Mouse (Mus musculus) heart, adult 18-20 months (tissue): ENCODE data around the gene Wdr95. TPM values are rescaled to one million over a fixed set of nuclear protein-coding genes. Genes with fewer than 3 reads are reported as not detected.
A peak's percentile ranks its signal among the peaks of the same experiment; 100 is the strongest.

Experiments used
- DNase-seq, 2 experiments: peaks; one replicate each; pipeline ENCODE4 v3.0.0; 2021 to 2022; ENCODE audit warnings: mixed read lengths in 1 of 2
- long read RNA-seq, 2 experiments: library from polyadenylated mRNA; stranded (forward); transcript quantifications; one replicate each; pipeline ENCODE4 v2.0.0; 2021
- total RNA-seq, 2 experiments: library from RNA; stranded (reverse); gene quantifications; 2 replicates each; pipeline ENCODE4 v1.2.3; 2021

Gene Wdr95
- total RNA-seq: not detected
- long read RNA-seq, experiment 1: 0 reads
- long read RNA-seq, experiment 2, partial matches to known transcripts: 1 of 1 reads
- long read RNA-seq, experiment 2, other reads (novel, unspliced or antisense): 0 of 1 reads

DNA sequence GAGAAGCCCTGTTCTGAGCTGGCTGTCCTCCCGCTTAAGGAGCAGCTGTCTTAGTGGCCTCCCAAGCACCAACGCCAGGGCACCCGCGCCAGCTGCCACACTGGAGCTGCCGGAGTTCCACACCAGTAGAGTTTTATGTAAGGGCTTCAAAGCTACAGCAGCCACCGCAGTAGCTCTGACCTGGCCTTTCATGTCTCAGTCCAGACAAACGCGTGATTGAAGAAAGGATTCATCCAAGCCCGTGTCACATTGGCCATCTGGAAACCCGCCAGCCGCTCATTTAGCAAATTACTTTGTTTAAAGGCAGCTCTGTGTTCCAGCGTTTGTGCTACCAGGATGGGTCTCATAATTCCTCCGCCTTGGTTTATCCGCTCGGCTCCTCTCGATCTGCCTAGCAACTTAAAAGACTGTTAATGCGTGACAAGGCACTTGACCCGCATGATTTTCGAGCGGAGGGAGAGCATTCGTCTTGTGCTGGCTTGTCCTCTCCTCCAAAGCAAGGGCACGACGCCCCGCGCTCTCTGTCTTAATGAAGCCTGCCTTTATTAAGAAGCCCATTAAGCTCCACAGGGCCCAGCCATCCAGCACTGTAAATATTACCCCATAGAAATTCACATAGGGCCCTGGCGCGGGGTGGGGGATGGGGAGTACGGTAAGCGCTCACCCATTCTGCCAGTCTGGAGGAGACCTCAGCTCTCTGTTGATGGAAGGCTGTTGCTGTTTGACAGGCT is at the start of gene Wdr95:
Gene Wdr95, plus strand, starts transcription at position 681 of the 731 bp plus-strand sequence.
- DNase-seq: peak in 1 of 2 experiments; percentile 17

DNA sequence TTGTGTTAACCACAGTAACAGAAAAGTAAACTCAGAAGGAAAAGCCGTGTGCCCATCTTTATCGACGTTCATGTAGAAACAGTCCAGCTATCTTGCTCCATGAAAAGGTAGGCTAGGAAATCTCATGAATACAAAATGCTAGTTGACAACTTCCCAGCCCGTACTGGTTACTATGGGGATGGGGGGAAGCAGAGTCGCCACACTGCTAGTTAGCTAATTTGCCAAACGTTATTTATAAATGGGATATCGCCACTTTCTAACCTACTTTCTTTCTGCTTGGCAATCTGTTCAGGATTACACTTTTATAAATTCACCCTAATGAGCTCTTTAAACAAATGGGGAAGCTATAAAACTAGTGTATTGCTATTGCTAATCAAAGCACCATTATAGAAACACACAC is 46.6 kb upstream of the Wdr95 start:
- no peak for DNase-seq

DNA sequence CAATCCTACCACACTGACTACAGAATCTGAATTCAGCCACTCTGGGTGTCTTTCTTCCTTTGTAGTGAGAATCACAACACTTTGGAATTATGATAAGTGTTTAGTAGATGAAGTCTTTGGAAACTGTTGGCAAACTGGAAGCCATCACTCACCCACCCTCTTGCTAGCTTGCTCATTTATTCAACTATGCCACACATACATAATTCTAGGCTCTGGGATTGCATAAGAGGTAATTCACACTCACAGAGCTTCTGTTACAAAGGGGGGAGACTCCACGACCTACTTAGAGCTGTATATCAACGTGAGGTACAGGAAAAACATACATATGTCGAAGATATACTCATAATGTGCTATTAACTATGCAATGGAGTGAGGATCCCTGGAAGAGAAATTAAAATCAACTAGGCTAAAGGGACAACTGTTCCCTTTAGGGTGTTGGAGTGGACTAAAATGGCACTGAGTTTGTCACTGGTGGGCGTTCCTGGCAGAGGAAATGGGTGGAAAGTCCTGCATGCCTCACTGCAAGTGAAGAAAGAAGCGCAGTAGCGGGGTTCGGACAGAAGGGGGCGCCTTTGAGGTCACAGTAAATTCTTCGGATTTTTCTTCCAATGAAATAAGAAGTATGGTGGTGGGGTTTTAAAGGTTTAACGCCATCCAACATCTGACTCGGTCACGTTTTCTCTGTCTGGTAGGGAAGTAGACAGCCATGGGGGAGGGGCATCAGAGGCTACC is 45.0 kb upstream of the Wdr95 start:
- DNase-seq: peak in 1 of 2 experiments; percentile 31

DNA sequence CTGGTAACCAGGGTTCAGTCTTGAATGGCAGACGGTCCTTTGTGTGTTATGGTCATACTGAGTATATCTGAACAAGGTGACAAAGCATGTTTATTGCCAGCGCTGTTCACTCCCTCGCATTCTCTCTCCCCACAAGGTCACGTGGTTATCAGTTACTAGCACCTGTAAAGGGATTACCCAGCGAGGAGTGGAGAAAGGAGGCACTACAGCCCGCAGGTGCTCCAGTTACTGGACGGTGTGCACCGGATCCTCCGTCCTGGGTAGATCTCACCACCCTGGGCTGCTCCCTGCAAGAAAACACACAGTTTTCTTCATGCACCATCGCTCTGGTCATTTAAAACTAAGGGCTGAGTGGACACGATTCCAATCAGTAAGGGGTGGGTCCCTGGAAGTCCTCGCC is 44.2 kb upstream of the Wdr95 start:
- no peak for DNase-seq

DNA sequence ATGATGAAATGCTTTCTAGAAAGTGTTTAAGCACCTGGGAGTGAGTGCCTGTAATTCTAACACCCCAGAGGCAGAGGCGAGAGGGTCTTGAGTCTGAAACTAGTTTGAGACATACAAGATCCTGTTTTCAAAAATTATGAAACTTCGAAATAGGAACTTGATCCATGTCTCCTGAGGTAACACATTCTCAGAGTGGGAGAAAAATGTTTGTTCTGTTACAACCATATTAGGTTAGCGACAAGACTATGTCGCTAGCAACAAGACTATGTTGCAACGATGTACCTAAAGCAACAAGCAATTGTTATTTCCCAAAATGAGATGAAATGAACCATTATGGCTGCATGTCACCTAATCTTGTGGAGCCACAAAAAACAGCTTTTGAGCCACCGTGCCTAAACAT is 43.0 kb upstream of the Wdr95 start:
- no peak for DNase-seq

DNA sequence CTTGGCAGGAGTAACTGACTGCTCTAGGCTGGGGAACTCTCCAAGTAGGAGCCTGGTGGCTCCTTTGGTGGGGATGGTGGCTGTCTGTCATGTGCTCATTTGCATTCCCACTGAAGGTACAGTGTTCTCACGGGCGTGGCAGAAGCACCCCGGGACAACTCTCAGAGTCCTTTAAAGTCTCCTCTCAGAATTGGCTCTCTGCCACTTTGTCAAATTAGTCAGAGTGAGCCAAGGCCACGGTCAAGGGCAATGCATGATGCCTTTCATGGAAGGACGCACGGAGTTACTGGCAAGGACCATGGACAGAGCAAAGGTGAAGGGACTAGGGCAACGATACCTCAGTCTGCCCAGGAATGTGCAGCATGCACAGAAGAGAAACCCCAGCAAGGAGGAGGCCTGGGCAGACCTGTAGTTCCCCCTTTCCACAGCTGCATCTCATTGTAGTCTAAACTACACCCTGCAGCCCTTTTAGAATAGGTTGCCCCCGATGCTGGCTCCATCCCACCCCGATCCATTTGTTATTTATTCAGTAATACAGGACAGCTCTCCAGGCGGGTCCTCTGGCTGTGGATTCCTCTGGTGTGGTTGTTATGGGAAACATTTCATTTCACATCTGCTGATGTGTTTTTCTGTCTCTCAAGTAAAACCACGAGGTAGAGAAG is 40.0 kb upstream of the Wdr95 start:
- no peak for DNase-seq

DNA sequence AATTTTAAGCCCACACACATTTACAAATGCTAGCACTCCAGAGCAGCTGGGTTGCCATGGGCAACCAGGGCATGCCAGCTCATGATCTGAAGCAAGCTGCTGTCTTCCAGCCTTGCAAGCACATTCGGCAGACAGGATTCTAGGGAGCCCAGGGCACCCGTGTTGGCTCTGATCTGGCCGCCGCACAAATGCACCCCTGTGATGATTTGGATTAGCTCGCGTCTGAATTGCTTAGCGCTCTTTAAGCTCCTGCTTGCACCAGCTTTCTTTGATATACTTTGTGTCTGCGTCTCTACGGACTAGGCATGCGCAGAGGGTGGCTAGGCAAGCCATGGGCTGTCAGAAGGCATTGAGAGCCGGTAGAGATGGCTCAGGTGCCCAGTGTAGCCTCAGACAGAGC is 39.3 kb upstream of the Wdr95 start:
- DNase-seq: no peak

DNA sequence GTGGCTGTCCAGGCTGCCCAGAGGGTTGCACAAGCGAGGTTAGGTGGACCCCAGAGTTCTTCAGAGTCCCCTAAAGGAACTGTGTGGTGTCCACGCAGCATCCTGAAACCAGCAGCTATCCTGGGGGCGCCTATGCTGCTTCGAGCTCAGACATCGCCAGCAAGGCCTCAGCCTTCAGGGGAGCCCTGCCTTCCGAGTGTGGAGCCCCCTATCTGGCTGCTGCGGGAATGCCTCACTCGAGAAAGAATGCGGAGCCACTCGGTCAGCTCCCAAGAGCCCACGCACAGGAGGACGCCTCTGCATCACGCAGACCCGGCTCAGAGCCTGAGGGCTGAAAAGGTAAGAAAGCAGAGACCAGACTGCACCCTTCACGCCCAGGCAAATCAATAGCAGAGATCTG is 38.2 kb upstream of the Wdr95 start:
- DNase-seq: no peak

DNA sequence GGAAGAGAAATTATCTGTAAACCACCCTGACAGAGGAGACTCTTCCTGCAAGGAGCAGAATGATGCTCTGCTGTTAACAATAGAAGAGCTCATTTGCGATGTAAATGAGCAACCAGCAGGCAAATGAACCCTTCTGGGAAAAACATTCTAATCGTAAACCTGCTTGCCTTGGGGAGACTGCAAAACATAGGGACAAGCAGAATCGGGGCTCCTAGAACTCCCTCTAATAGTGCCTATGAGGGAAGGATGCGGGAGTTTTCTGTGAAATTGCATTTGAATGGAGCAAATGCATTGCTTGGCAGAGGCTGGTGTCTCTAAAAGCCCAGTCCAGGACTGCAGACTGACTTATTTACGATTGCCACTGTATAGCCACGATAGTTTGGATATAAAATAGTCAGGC is 32.8 kb upstream of the Wdr95 start:
- DNase-seq: no peak

DNA sequence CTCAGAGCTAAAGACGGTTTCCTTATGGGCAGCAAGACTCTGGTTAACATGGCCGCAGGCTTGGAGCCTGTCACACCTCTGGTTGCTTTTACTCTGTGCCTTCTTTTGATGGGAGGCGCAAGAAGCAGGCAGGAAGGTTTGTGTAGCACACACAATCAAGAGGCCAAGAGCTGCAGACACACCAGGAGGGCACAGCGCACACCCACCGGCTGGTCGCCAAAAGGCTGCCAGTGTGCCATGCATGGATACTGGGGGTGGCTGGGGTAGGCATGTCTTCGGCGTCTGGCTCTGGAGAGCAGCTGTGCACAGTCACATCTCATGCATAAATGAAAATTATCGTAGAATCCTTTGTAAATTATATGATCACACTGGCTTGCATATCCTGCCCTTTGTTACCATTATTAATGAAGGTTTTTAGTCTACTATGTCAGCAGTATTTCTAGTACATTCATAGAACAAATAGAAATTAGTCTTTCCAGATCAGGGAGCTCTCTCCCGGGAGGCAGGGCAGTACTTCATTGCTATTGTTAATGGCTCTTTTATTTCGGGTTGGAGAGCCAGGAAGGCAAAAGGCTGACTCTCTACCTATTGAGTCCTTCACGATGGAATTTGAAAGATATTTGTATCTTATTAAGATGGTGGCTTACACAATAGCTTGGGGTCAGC is 31.9 kb upstream of the Wdr95 start:
- no peak for DNase-seq

DNA sequence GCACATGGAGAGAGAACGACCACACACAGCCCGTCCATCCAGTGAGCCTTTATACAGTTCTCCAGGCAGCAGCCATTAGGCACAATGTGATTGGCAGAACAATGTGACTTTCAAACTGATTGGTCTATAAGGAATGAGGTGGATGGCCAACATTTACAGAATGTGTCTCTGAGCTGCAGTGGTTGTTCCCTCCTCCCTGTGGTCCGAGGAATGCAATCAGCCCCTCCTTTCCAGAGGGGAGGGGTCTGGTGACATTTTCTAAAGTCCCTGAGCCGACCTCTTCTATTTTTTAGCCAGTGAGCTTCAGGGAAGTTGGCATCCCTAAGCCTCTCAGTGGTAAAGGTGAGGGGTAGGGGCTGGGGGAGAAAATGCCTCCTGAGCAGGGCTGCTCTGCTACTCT is 28.5 kb upstream of the Wdr95 start:
- DNase-seq: no peak

DNA sequence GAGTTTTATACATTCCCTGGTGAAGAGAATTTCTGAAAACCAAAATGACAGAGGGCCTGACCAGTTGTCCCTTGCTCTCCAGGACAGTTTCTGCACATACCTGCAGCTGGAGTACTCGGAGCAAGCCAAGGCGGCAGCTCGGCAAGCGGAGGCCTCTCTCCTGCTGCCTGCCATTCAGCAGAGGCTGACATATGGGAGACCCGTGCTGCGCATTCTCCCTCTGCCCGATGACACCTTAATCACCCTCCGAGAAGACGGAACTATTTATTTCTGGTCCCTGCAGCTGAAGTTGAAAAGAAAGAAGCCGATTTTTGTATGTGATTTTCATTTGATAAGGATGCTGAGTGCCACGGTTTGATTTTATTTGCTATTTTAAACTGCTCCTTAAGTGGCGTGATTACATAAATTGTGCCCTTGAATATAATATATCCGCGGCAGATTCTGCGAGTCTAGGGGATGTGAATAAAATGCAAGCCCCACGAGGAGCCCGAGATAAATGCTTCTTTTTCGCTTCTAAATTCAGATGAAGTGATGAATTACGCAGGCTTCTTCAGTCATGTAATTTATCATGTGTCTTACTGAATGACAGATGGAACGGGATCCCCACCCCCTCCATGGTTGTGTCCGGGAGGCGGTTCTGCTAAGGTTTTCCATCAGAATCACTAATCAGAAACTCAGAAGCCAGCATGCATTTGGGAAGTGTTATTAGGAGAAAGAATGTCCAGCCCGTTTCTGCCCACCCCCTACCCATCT is 24.9 kb upstream of the Wdr95 start:
- no peak for DNase-seq

DNA sequence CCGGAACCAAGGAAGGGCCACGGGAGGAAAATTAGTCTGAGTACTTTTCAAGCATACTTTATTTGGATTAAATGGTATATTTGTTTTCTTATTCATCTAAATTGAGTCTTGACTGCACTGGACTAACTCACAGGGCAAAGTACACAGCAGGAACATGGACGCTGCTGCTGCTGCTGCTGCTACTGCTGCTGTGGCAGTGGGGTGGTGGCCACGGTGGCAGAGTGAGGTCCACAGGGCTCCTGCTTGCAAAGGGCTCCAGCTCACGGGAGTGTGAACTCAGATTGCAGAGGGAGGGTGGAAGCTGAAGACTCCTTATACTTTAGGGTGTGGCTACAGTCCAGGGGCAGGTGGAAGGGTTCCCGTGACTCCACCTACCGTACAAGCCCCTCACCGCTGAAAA is 23.5 kb upstream of the Wdr95 start:
- no peak for DNase-seq

DNA sequence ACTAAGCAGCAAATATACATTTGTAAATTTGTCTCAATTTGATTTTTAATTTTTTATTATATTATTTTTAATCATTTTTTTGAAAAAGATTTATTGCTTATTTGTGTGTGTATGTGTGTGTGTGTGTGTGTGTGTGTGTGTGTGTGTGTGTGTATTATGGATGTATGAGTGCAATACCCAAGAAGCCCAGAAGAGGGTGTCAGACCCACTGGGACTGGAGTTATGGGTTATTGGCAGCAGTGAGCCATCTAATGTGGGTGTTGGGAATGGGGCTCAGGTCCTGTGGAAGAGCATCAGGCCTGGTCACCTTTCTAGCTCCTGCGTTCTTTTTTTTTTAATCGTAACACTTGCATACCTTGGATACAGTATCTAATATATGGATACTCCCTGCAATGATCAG is 22.4 kb upstream of the Wdr95 start:
- no peak for DNase-seq

DNA sequence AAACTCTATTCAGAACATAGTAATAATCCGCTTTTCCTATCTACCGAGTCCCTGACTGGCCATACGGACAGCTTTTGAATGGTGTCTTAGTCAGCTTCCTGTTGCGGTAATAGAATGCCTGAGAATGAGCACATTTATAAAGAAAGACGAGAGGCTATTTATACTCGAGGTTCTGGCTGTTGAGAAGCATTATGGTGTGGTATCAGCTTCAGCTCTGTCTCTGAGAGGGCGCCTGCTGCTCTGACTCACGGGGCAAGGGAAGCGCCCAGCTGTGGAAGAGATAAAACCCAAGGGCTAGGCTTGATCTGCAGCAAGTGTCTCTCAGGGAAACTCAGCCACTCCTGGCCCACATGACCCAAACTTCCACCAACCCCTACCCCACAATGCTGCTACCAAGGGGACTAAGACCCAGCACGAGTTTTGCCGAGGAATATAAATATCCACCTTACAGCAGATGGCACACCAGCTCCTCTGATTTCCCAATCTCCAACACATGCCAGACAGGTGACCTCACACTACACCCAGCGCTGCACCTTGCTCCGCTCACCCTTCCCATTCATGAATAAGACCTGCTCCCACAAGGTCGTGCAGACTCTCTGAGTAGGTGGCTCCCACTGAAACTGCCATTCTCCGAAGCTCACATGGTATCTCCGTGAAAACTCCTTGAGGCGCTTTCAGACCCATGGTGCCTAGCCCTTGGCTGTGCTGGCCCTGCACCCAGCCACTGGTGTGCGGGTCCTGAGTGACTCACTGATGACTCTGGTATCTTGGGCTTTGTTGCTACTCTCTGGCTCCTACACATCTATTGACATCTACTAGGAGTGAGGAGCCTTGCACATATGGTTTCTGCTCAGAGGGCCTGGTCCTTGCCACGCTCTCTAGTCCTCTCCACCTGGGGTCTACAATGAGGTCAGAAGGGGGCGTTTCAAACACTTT is 20.1 kb upstream of the Wdr95 start:
- DNase-seq: no peak

DNA sequence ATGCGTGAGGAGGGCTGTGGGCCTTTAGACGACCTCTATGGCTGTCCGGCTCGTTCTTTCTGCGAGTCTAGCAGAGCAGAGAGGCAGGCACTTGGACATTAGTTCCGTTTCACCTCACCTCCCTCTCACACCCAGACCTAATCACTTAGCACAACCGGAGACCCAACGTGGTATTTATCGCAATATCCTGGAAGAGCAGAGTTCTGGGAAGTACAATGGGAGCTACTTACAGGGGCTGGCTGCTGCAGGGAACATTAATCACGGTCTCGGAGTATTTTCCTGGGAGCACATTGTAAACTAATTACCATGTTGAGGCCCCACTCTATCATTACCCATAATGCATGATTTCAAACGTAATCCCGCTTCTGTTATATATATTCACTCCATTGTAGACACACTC is 18.2 kb upstream of the Wdr95 start:
- no peak for DNase-seq

DNA sequence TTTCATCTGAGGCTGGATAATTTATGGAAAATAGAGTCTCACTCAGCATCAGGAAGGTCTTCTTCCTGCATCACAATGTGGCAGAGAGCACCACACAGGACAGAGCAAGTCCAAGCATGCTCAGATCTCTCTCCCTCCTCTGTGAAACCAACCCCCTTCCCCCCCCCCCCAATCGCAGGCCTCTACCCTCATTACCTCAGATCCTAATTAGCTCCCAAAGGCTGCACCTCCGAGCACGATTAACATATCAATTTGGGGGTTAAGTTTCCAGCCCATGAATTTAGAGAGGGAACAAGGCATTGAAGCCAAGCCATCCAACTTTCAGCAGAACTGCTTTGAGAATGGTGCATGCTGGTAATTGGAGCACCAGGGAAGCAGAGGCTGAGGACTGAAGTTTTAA is 15.8 kb upstream of the Wdr95 start:
- DNase-seq: no peak

DNA sequence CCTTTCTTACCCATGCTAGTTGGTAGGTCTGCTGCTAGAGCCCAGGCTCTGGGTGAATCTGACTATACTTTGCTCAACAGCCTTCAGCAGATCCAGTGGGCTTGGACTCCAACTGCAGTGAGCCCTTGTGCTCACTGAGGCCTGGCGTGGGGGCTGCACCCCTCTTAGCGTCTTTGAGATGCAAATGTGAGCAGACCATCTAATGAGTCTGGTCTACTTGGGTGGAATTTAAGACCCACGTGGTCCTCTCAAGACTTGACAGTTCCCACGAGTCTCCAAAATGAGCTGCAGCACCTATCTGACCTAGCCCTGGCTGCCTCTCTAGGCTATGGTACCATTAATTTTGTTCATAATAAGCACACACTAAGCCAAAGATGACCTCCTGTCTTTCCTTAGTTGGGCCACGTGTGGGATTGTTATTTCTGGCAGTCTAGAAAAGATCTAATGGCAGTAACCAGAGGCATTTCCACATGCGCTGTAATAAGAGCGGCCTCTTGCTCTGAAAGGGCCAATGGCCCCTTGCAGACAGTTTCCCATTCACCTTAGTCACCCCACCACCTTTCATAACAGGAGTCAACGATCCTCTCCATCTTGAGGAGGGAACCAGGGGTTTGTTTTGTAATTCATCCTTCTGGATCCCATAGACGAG is 14.9 kb upstream of the Wdr95 start:
- DNase-seq: no peak

DNA sequence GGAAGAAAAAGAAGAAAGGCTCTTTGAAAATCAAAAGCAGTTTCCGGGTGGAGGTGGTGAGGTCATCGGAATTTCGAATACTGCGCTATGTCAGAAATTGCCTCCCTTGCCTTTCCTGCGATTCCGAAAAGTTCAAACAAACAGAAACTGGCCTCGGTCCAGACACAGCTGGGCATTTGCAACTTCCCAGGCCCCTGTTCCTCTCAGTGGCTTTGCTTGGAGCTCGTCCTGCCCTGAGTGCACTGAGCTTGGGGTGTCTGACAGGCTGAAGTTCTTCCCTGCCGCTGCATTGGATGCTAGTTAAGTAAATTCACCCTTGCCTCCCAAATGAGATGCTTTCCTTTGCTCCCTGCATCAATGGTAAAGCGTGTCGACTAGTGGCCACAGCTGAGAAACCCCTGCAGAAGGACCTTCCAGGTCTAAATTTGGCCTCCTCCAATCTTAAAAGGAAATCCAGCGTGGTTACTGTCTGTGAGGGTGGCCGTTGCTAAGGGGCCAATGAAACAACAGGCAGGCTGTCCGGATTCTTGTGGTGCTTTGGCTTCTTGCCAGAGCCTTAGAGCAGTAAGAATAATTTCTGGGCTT is 14.3 kb upstream of the Wdr95 start:
- peak; percentile 42 for DNase-seq

DNA sequence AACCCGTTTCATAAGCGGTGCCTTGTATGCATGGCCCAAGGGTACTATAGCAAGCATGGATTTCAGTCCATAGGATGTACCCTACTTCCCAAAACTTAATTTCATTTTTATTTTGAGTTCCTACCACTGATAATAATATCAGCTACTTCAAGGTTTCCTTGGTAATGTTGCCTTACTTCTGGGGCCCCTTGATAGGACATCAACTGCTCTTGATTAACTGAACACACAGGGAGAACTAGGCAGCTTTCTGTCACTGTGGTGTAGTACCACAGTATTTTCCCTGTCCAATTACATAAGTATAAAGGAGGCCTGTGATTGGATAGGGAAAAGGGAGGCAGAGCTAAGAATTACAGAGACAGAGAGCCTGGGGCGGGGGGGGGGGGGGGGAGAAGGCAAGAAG is 13.6 kb upstream of the Wdr95 start:
- DNase-seq: no peak
